Mouse (Mus musculus) hindbrain, postnatal 0 days (tissue): ENCODE results near the gene Gbf1. TPM values are rescaled to one million over a fixed set of nuclear protein-coding genes. Genes with fewer than 3 reads are reported as not detected.

Source experiments
- ATAC-seq: fragments of 200-750 bp; cut with Nextera tagmentation; 2 replicates; pipeline ENCODE4 v1.8.0; 2017; ENCODE audit warnings: mild to moderate bottlenecking, moderate TSS enrichment, moderate library complexity
- DNase-seq: peaks from one replicate; pipeline ENCODE4 v3.0.0-alpha.2; 2015; ENCODE audit warnings: low spot score
- H3K27ac ChIP-seq: fragments of 300-500 bp; sonication (generic); 2 replicates; pipeline ENCODE4 v1.5.1; 2014; ENCODE audit warnings: mild to moderate bottlenecking
- H3K27me3 ChIP-seq: fragments of 300-500 bp; sonication (generic); 2 replicates; pipeline ENCODE4 v1.6.1; 2014; ENCODE audit warnings: low read length, mixed read lengths; ENCODE audit not compliant: insufficient read depth
- H3K36me3 ChIP-seq: fragments of 300-500 bp; sonication (generic); 2 replicates; pipeline ENCODE4 v1.6.1; 2014; ENCODE audit warnings: low read length, mixed read lengths; ENCODE audit not compliant: insufficient read depth
- H3K4me1 ChIP-seq: fragments of 300-500 bp; sonication (generic); 2 replicates; pipeline ENCODE4 v1.6.1; 2014; ENCODE audit warnings: antibody characterized with exemption, low read length, mixed read lengths; ENCODE audit not compliant: insufficient read depth
- H3K4me2 ChIP-seq: fragments of 300-500 bp; sonication (generic); 2 replicates; pipeline ENCODE4 v1.6.1; 2014; ENCODE audit warnings: low read depth, mild to moderate bottlenecking, low read length, moderate library complexity, mixed read lengths
- H3K4me3 ChIP-seq: fragments of 300-500 bp; sonication (generic); 2 replicates; pipeline ENCODE4 v1.5.1; 2014; ENCODE audit warnings: low read length
- H3K9ac ChIP-seq: fragments of 300-500 bp; sonication (generic); replicated peaks from 2 replicates; pipeline ENCODE4 v1.6.1; 2014; ENCODE audit warnings: mild to moderate bottlenecking, low read length, moderate library complexity, mixed read lengths
- H3K9me3 ChIP-seq: fragments of 300-500 bp; sonication (generic); 2 replicates; pipeline ENCODE4 v1.6.1; 2016; ENCODE audit warnings: low read length, mixed read lengths
- CTCF ChIP-seq: IDR thresholded peaks from 2 replicates; pipeline ENCODE4 v1.5.1; 2016; ENCODE audit warnings: antibody characterized with exemption, control low read depth, low read depth
- WGBS: fragments of 180-500 bp; shearing (Covaris S2); extraction: QIAGEN DNeasy Blood & Tissue Kit; methylation state at CpG from one replicate; pipeline ENCODE4 v1.1.7; 2014; 5-methylcytosine and 5-hydroxymethylcytosine counted together
- polyA plus RNA-seq: library from polyadenylated mRNA; unstranded; fragments of >200 nt; fragmentation: Nextera tagmentation; extraction: Ambion mirVana; gene quantifications from 2 replicates; pipeline ENCODE4 v1.2.1, GENCODE M21; 2015
- total RNA-seq: library from RNA; depleted of rRNA; stranded (reverse); fragments of >200 nt; gene quantifications from 2 replicates; pipeline ENCODE4 v1.2.3, GENCODE M21; 2014

Gbf1 gene
- total and polyA plus RNA-seq, 2 experiments from 2014 or later, result 52.0 to 63.7 TPM

- Histone ChIP-seq H3K4me1 (peaks cover 28% of the 10 kb centered on the region), H3K4me2 (no peak overlapping the region), H3K27me3 (no peaks in the 10 kb centered on the region), H3K9me3 (no peaks in the 10 kb centered on the region), H3K4me3 (no peak overlapping the region), H3K9ac (no peak overlapping the region), H3K27ac (no peak overlapping the region), H3K36me3 (no peaks in the 10 kb centered on the region)
- 81% methylated on average over 5 of the region's 5 CpGs for WGBS
- TF ChIP-seq CTCF, result no peak
- ATAC-seq, result no peak
- no peak for DNase-seq
These were observed 171.4 kb downstream of the Gbf1 start for GRCm38 (mm10) chr19:46323716-46324115.

- TF ChIP-seq CTCF, result no peak
- Histone ChIP-seq H3K4me3 (no peak overlapping the region), H3K9me3 (no peaks in the 10 kb centered on the region), H3K4me1 (peaks cover 26% of the 10 kb centered on the region), H3K9ac (no peak overlapping the region), H3K27me3 (no peaks in the 10 kb centered on the region), H3K4me2 (no peak overlapping the region; the same call in 1 of the 2 replicates), H3K36me3 (no peaks in the 10 kb centered on the region), H3K27ac (no peak overlapping the region)
- ATAC-seq (no peak), DNase-seq (no peak)
- WGBS, result 86% methylated on average over 11 of the region's 11 CpGs
These were observed 172.1 kb downstream of the Gbf1 start for GRCm38 (mm10) chr19:46324366-46324765.

DNA sequence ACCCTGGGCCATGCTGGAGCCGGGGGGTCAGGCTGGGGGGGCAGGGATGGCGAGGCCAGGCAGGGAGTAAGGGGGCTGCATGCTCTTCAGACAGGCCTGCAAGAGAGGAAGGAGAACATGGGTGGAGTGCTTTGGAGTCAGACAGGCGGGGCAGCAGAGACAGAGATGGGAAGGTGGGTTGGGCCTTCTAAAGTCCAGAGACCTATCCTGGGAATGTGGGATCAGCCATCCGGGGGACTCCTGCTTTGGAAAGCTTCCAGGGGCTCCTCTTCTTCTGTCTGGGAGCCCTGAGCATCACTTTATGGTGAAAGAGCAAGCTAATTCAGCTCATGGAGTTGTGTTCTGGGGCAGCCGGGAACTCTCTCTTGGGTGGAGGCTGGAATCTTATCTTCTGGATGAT is 172.6 kb downstream of the Gbf1 start:
- H3K9ac ChIP-seq, result no peak overlapping the region
- peaks cover 26% of the 10 kb centered on the region for H3K4me1 ChIP-seq
- 77% methylated on average over 5 of the region's 5 CpGs for WGBS

GRCm38 (mm10) chr19:46326019-46326755 is 173.9 kb downstream of the Gbf1 start:
- Histone ChIP-seq H3K4me2 (peak overlapping the region; percentile 91), H3K4me1 (peaks cover 22% of the 10 kb centered on the region), H3K36me3 (peaks cover 6% of the 10 kb centered on the region; the same call in 1 of the 2 replicates), H3K9me3 (no peaks in the 10 kb centered on the region), H3K9ac (peak overlapping the region; percentile 59), H3K27me3 (no peaks in the 10 kb centered on the region), H3K4me3 (peak overlapping the region; percentile 59), H3K27ac (peak overlapping the region; percentile 95)
- ATAC-seq, result 0 out of 2 replicates have a peak, but pooled peaks have one; percentile 15
- WGBS, result 4% methylated on average over 28 of the region's 29 CpGs
- DNase-seq, result peak; percentile 66
- TF ChIP-seq CTCF, result no peak

More for the DNA sequence above, 172.6 kb downstream of the Gbf1 start:
- no peak overlapping the region for H3K27ac ChIP-seq
- no peak for DNase-seq
- TF ChIP-seq CTCF, result no peak
- H3K36me3 ChIP-seq, result no peaks in the 10 kb centered on the region
- no peaks in the 10 kb centered on the region for H3K27me3 ChIP-seq
- H3K9me3 ChIP-seq, result no peaks in the 10 kb centered on the region
- no peak for ATAC-seq
- H3K4me2 ChIP-seq, result peak overlapping the region; percentile 91
- peak overlapping the region; percentile 59; the same call in 1 of the 2 replicates for H3K4me3 ChIP-seq

- ATAC-seq, result no peak
These were observed 174.5 kb downstream of the Gbf1 start, which contains the start of gene Psd for GRCm38 (mm10) chr19:46326756-46327305. Psd (minus strand) TSS chr19:46327156.

GRCm38 (mm10) chr19:46327531-46328064 is 175.3 kb downstream of the Gbf1 start:
- Histone ChIP-seq H3K36me3 (peaks cover 12% of the 10 kb centered on the region; the same call in 1 of the 2 replicates), H3K4me1 (peaks cover 11% of the 10 kb centered on the region), H3K27me3 (no peaks in the 10 kb centered on the region), H3K4me2 (peak overlapping the region; percentile 91), H3K4me3 (peak overlapping the region; percentile 59), H3K27ac (peak overlapping the region; percentile 95), H3K9ac (peak overlapping the region; percentile 59), H3K9me3 (no peaks in the 10 kb centered on the region)
- 24% methylated on average over 14 of the region's 14 CpGs for WGBS
- TF ChIP-seq CTCF, result no peak
- ATAC-seq, result no peak
- DNase-seq, result no peak

More at GRCm38 (mm10) chr19:46326756-46327305, 174.5 kb downstream of the Gbf1 start, which contains the start of gene Psd:
- Histone ChIP-seq H3K4me1 (peaks cover 16% of the 10 kb centered on the region), H3K9ac (peak within 1 kb of the TSS; percentile 59), H3K36me3 (peaks cover 12% of the 10 kb centered on the region; the same call in 1 of the 2 replicates), H3K4me3 (peak within 1 kb of the TSS; percentile 59), H3K27me3 (no peaks in the 10 kb centered on the region), H3K27ac (peak within 1 kb of the TSS; percentile 95), H3K4me2 (peak within 1 kb of the TSS; percentile 91), H3K9me3 (no peaks in the 10 kb centered on the region)
- DNase-seq, result peak; percentile 88
- WGBS, result under 1% methylated on average over 35 of the region's 35 CpGs
- no peak for TF ChIP-seq CTCF
